Mouse (Mus musculus): ENCODE results near the gene Gm10337.
A peak's percentile ranks its signal among the peaks of the same experiment; 100 is the strongest.

Gene Gm10337

DNA sequence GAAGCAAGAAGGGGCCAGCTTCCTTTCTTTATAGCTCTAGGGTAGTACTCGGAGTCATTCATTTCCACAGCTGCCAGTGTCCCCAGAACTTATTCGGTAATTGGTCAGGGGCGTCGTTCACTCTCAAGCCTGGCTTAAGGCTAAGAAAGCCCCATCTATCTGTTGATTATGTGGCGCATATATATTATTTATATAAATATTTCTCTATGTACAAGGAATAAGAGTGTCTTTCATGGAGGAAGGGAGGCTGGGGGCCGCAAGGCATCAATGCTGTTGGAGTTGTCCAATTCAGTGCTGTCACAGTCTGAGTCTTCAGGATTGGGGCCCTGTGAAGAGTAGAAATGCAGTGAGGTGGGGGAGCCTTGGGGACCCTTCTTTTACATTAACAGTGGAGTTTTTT, 3.7 kb upstream of the Gm10337 start:
- DNase-seq (ENCODE audit: low read depth, low spot score) = no peak

DNA sequence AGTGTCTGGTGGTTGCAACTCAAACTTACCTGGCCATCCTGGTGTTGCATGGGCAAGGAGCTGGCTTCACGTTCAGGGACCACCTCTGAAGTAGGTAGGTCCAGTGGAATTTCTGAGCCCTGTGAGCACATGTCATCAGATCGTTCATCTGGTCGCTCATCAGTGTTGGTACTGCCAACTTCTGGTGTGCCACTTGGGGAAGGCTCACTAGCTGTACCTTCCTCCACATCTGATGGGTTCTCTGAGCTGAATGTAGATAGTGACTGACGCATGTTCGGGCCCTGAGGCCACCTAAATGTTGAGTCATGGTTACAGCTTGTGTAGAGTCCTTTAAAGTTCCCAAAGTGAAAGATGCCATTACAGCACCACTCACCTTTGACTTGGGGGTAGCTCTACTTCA, 3.0 kb upstream of the Gm10337 start:
- DNase-seq (ENCODE audit: low read depth, low spot score) = no peak

DNA sequence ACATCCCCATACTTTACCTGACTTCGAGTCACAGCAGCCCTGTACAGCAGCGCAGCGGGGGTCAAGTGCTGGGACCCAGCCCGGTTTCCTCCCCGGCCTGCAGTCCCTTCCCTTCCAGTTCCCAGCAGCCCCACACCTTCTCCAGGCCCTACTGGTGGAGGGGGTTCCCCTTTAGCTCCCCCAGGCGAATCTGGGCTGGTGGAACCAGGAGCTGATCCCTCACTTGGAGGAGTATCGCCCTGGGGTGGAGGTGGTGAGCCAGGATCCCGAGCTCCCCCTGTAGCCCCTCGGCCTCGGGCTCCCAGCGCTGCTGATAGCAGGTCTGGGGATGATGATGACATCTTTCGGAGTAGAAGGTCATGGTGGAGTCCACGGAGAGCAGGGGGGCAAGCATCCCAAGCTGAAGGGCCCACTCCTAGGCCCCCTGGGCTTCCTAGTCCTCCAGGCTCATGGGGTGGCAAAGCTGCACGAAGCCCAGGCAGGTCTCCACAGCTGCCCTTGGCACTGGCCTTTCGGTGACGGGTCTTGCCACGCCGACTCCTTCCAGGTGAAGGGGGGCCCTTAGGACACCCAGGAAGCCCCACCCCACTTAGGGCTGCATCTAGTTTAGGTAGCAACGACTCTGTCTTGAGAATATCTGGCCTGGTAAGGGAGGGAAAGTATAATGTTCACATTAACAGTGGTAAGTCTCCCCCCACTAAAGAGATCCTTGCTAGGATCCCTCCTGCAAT, 2.3 kb upstream of the Gm10337 start:
- DNase-seq (ENCODE audit: low read depth, low spot score) = no peak

- no peak for DNase-seq (ENCODE audit: low read depth, low spot score)
Measured at GRCm38 (mm10) chr15:102502254-102502840, 1.2 kb upstream of the Gm10337 start.

- DNase-seq (ENCODE audit: low read depth, low spot score) = no peak
Measured at GRCm38 (mm10) chr15:102503924-102504782, 631 bp downstream of the Gm10337 start.

- DNase-seq (ENCODE audit: low read depth, low spot score) = no peak
Measured at GRCm38 (mm10) chr15:102505073-102505769, 1.7 kb downstream of the Gm10337 start.

- DNase-seq (ENCODE audit: low read depth, low spot score) = no peak
Measured at GRCm38 (mm10) chr15:102505770-102506463, 2.4 kb downstream of the Gm10337 start.

GRCm38 (mm10) chr15:102506464-102506830, 2.9 kb downstream of the Gm10337 start:
- DNase-seq (ENCODE audit: low read depth, low spot score) = no peak

- no peak for DNase-seq (ENCODE audit: low read depth, low spot score)
Measured at GRCm38 (mm10) chr15:102506864-102507263, 3.3 kb downstream of the Gm10337 start.

DNA sequence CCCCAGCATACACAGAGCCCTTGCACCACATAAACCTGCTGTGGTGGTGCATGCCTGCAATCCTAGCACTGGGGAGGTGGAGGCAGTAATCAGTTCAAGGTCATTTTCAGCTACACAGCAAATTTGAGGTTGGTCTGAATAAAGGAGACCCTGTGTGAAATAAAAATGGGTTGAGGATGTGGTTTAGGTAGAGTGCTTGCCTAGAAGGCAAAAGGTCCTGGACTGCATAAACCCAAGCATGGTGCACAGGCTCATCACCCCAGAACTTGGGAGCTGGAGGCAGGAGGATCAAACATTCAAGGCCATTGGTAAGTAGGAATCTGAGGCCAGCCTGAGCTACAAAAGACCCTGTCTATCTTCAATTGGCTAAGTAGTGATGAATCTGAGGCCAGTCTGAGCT, 4.0 kb downstream of the Gm10337 start:
- DNase-seq (ENCODE audit: low read depth, low spot score) = no peak

- DNase-seq (ENCODE audit: low read depth, low spot score) = no peak
Measured at GRCm38 (mm10) chr15:102508336-102508735, 4.8 kb downstream of the Gm10337 start.

- no peak for DNase-seq (ENCODE audit: low read depth, low spot score)
Measured at GRCm38 (mm10) chr15:102510110-102510509, 6.6 kb downstream of the Gm10337 start.

DNA sequence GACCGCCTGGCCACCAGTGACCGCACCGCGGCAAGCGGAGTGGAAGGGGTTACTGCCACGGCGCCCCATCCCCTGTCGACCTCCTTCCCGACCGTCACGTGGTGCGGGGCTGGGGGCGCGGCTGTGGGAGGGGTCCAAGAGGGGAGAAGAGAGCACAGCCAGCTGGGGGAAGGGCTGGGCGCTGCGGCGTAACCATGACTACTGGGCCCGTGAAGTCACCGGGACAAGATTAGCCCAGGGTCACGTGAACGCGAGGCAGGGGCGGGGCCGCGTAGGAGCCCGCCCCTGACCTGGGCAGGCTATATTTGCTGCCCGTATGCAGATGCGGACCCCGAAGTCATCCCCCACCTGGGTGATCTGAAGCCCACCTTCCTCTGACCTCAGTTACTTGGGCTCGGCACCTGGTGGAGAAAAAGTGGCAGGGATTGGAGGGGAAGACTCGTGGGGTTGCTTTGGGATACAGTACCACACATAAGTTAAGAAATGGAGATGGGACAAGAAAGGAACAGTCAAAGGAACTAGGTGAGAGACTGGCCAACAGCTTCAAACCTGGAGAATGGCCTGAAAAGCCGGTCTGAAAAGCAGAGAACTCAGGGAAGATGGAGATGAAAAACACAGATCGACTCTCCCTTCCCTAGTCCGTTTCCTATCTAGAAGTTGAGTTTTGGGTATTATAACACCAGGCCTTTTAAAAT, 7.2 kb downstream of the Gm10337 start:
- DNase-seq (ENCODE audit: low read depth, low spot score) = peak; percentile 76

- DNase-seq (ENCODE audit: low read depth, low spot score) = no peak
Measured at GRCm38 (mm10) chr15:102511285-102511833, 7.8 kb downstream of the Gm10337 start.

- no peak for DNase-seq (ENCODE audit: low read depth, low spot score)
Measured at GRCm38 (mm10) chr15:102512010-102512409, 8.5 kb downstream of the Gm10337 start.

GRCm38 (mm10) chr15:102512471-102512870, 8.9 kb downstream of the Gm10337 start:
- no peak for DNase-seq (ENCODE audit: low read depth, low spot score)

DNA sequence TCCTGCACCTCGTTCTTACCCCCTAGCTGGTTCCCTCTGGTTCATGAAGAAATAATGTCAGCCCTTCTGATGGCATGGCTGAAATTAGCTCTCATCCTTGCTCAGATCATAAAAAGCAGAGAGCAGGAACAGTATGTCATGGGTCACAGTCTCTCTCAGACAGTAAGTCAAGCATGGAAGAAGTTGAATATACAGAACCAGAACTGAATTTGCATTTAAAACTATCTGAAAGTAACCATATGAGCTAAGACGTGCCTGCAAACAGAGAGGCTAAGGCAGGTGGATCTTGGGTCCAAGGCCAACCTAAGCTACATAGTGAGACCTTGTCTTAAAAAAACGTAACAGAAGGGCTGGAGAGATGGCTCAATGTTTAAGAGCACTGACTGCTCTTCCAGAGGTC, 9.5 kb downstream of the Gm10337 start:
- DNase-seq (ENCODE audit: low read depth, low spot score) = no peak

- DNase-seq (ENCODE audit: low read depth, low spot score) = no peak
Measured at GRCm38 (mm10) chr15:102515261-102515660, 11.7 kb downstream of the Gm10337 start.

DNA sequence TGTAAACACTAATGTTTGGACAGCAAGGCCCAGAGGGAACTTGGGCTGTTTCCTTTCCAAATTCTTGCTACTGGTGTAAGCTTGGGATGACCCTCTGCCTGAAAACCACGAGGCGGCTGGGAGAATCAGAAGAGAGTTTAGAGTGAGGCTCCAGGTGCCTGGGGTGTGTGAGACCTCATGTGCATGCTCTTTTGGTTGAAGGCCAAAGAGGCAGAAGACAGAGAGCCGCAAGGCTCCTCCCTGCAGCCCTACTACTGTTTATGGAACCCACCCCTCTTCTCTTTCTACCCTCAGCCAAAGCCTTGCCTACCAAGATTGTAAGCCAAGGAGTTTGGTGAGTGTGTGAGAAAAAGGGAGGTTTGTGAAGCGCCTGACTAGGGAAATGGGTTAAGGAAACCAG, 12.3 kb downstream of the Gm10337 start:
- DNase-seq (ENCODE audit: low read depth, low spot score) = no peak

DNA sequence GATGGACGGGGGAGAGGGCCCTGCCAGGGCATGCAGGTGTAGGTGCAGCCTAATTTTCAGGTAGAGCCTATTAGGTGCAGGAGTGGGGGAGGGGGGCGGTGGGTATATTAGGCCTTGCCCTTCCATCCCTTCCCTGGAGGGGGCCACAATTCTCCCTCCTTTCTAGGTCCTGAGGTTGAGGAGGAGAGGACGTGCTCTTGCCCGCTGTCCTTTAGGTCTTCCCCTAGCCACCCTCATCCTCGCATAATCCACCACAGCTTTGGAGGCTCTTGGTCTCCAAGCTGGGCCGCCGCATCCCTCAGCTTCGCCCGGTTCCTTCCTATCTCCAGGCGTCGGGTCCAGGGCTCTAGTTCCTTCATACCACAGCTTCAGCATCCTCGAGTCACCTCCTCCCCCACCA, 12.8 kb downstream of the Gm10337 start:
- DNase-seq (ENCODE audit: low read depth, low spot score) = no peak
